In the genomic region with DNA sequence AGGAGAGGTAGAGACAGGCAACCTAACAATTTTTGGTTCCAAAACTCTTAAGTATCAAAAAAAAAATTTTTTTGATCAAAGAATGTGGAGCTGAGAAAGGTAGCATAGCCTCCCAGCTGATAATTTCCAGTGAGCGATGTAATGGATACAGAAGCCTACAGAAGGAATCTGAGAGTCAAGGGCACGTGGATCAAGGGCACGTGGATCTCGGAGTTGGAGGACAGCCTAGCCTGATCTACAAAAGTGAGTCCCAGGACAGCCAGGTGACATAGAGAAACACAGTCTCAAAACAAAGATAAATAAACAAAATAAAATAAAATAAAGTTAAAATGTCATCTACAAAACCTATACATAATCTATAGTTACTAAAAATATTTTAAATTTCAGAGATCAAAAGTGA, we compare ENCODE assay signal across 26 mouse cellular contexts. TPM values are rescaled to one million over a fixed set of nuclear protein-coding genes. Genes with fewer than 3 reads are reported as not detected.
A peak's percentile ranks its signal among the peaks of the same experiment; 100 is the strongest.
DNase-seq lines count a peak whose midpoint lies in the region; ATAC-seq and TF ChIP-seq lines count a peak whose summit lies in the region.
"Had no signal": no experiment of that assay in that cellular context is flagged by ENCODE, and none has a peak within 500 bp of the region (broad histone marks: within the 10 kb centered on the region; RNA-seq: fewer than 3 reads in every experiment).

No protein-coding gene starts in this region.

- TF ChIP-seq RAD21 in CH12.LX (IDR thresholded peaks at IDR 0.05; ENCODE audit: low read depth, low read length), result no peak

- in situ Hi-C loops in CH12.LX (cut with MboI; ENCODE audit: low pct_ligation_motif_present, low pct_unique_long_range_greater_than_20kb, low sequenced_read_pairs), result no loop called here

- dilution Hi-C loops in CH12.LX (cut with MboI; ENCODE audit: extremely low pct_ligation_motif_present, extremely low pct_unique_long_range_greater_than_20kb, low sequenced_read_pairs), result no loop called here

- peaks cover 11% of the 10 kb centered on the region for H3K79me2 ChIP-seq in liver, adult 2 months (ENCODE audit: control insufficient read depth, insufficient read depth, low read length)
- H3K79me2 ChIP-seq in CH12.LX (replicated peaks; ENCODE audit: control insufficient read depth, extremely low read depth, insufficient read depth, poor library complexity, severe bottlenecking), result peaks cover 13% of the 10 kb centered on the region

- H3K9me3 ChIP-seq in CH12.LX (replicated peaks; ENCODE audit: low read length), result no peaks in the 10 kb centered on the region
- H3K9me3 ChIP-seq in liver, embryonic 12.5 days (replicated peaks), result no peaks in the 10 kb centered on the region
- H3K9me3 ChIP-seq: embryonic facial prominence, embryonic 13.5 days; embryonic facial prominence, embryonic 15.5 days; forebrain, embryonic 10.5 days; forebrain, embryonic 12.5 days; forebrain, embryonic 15.5 days had no signal

- TF ChIP-seq CTCF in liver, adult 2 months (IDR thresholded peaks at IDR 0.05; ENCODE audit: low read depth, low read length), result no peak
- no peak for TF ChIP-seq CTCF in CH12.LX (conservative IDR thresholded peaks at IDR 0.05 in 1 of 2, IDR thresholded peaks at IDR 0.05 in 1 of 2; ENCODE audit: low read depth in 2 of 2, low read length in 2 of 2)

- no peak for TF ChIP-seq POLR2A in liver, adult 2 months (IDR thresholded peaks at IDR 0.05; ENCODE audit: extremely low read depth, insufficient read depth, low read length)
- no peak for TF ChIP-seq POLR2A in CH12.LX (IDR thresholded peaks at IDR 0.05; ENCODE audit: low read depth, low read length)

- H3K4me3 ChIP-seq in liver, adult 2 months (ENCODE audit: insufficient read depth, low read depth, low read length), result no peak overlapping the region
- H3K4me3 ChIP-seq in CH12.LX (replicated peaks in 1 of 3; ENCODE audit: low read depth in 2 of 3, low read length in 2 of 3, poor library complexity in 1 of 3), result no peak overlapping the region
- no peak overlapping the region for H3K4me3 ChIP-seq in liver, embryonic 12.5 days
- H3K4me3 ChIP-seq: embryonic facial prominence, embryonic 13.5 days; embryonic facial prominence, embryonic 15.5 days; erythroblast, embryonic 14.5 days; forebrain, embryonic 10.5 days; forebrain, embryonic 12.5 days; forebrain, embryonic 15.5 days had no signal

- TF ChIP-seq EP300 in CH12.LX (IDR thresholded peaks at IDR 0.05; ENCODE audit: low read length), result no peak

- no peak overlapping the region for H3K27ac ChIP-seq in liver, adult 2 months (replicated peaks; ENCODE audit: insufficient read depth, low read depth, low read length)
- H3K27ac ChIP-seq in CH12.LX (ENCODE audit: insufficient read depth, low read depth), result no peak overlapping the region
- H3K27ac ChIP-seq in liver, embryonic 12.5 days, result peak overlapping the region; percentile 69
- H3K27ac ChIP-seq: embryonic facial prominence, embryonic 13.5 days; embryonic facial prominence, embryonic 15.5 days; forebrain, embryonic 10.5 days; forebrain, embryonic 12.5 days; forebrain, embryonic 15.5 days had no signal

- no peaks in the 10 kb centered on the region for H3K27me3 ChIP-seq in liver, adult 2 months (ENCODE audit: control insufficient read depth, insufficient read depth, low read length)
- no peaks in the 10 kb centered on the region for H3K27me3 ChIP-seq in CH12.LX (replicated peaks)
- H3K27me3 ChIP-seq in liver, embryonic 12.5 days (replicated peaks), result no peaks in the 10 kb centered on the region
- H3K27me3 ChIP-seq: embryonic facial prominence, embryonic 13.5 days; embryonic facial prominence, embryonic 15.5 days; forebrain, embryonic 12.5 days; forebrain, embryonic 15.5 days; Patski had no signal

- DNase-seq in liver, adult 2 months (ENCODE audit: extremely low read depth, low read depth, low spot score), result peak; percentile 25
- DNase-seq in liver (no peak), CH12.LX (ENCODE audit: extremely low read depth) (no peak)
- no peak for DNase-seq in cerebellum, postnatal 4 days (ENCODE audit: low spot score in 2 of 2)
- DNase-seq: adrenal gland, adult 8-10 months; adrenal gland, postnatal 14 days; adrenal gland, postnatal 36 days; B cell, adult 2 months; cerebellum, adult 11-12 months; cerebellum, adult 2 months; cerebellum, adult 9-10 months; cerebellum, postnatal 25 days; forebrain, postnatal 0 days had no signal

- no peak overlapping the region for H3K9ac ChIP-seq in liver, adult 2 months (ENCODE audit: low read depth, low read length)
- peak overlapping the region; percentile 44; the same call in 1 of the 2 replicates for H3K9ac ChIP-seq in CH12.LX (ENCODE audit: insufficient read depth, low read depth)
- no peak overlapping the region for H3K9ac ChIP-seq in liver, embryonic 12.5 days
- H3K9ac ChIP-seq: embryonic facial prominence, embryonic 13.5 days; embryonic facial prominence, embryonic 15.5 days; forebrain, embryonic 12.5 days; forebrain, embryonic 15.5 days; forebrain, postnatal 0 days had no signal

- H3K36me3 ChIP-seq in liver, adult 2 months (ENCODE audit: control insufficient read depth, insufficient read depth, low read length), result peaks cover 3% of the 10 kb centered on the region
- H3K36me3 ChIP-seq in CH12.LX (replicated peaks in 1 of 2; ENCODE audit: control insufficient read depth in 1 of 2, insufficient read depth in 1 of 2, low read length in 1 of 2), result peaks cover 3 to 11% of the 10 kb centered on the region in 2 experiments
- H3K36me3 ChIP-seq in liver, embryonic 12.5 days, result no peaks in the 10 kb centered on the region
- H3K36me3 ChIP-seq: embryonic facial prominence, embryonic 13.5 days; embryonic facial prominence, embryonic 15.5 days; forebrain, embryonic 10.5 days; forebrain, embryonic 12.5 days; forebrain, embryonic 15.5 days had no signal

- H3K4me2 ChIP-seq in CH12.LX (ENCODE audit: insufficient read depth, low read depth, poor library complexity, severe bottlenecking), result peak overlapping the region; percentile 78
- H3K4me2 ChIP-seq in liver, embryonic 12.5 days, result peak overlapping the region; percentile 31
- H3K4me2 ChIP-seq: embryonic facial prominence, embryonic 13.5 days; embryonic facial prominence, embryonic 15.5 days; forebrain, embryonic 12.5 days; forebrain, embryonic 15.5 days had no signal

- WGBS in liver, adult 2 months, result 80% methylated on average over 4 of the region's 4 CpGs
- 75% methylated on average over 4 of the region's 4 CpGs for WGBS in liver, embryonic 12.5 days (ENCODE audit: insufficient replicate concordance)

- H3K4me1 ChIP-seq in liver, adult 2 months (ENCODE audit: control insufficient read depth, insufficient read depth, low read length), result no peaks in the 10 kb centered on the region
- H3K4me1 ChIP-seq in CH12.LX (ENCODE audit: control insufficient read depth in 1 of 2, insufficient read depth in 2 of 2), result peaks cover 9 to 38% of the 10 kb centered on the region in 2 experiments
- H3K4me1 ChIP-seq in liver, embryonic 12.5 days, result peaks cover 40% of the 10 kb centered on the region
- H3K4me1 ChIP-seq: embryonic facial prominence, embryonic 13.5 days; embryonic facial prominence, embryonic 15.5 days; forebrain, embryonic 10.5 days; forebrain, embryonic 12.5 days; forebrain, embryonic 15.5 days had no signal

- ATAC-seq in liver, embryonic 12.5 days, result no peak
- ATAC-seq: activated CD4-positive, CD25-positive, alpha-beta regulatory T cell, adult 4 months; CD4-positive, CD25-positive, alpha-beta regulatory T cell, adult 4 months; forebrain, embryonic 15.5 days; forebrain, postnatal 0 days; Patski had no signal

TF ChIP-seq in CH12.LX, 34 proteins besides CTCF, POLR2A, EP300 and RAD21:
- TF ChIP-seq USF2 (conservative IDR thresholded peaks at IDR 0.05; ENCODE audit: low read depth, low read length), result no peak
- TF ChIP-seq CHD2 (IDR thresholded peaks at IDR 0.05; ENCODE audit: low read length), result no peak
- peak; percentile 64; the same call in 1 of the 2 replicates for TF ChIP-seq MYC (IDR thresholded peaks at IDR 0.05; ENCODE audit: low read depth, low read length)
- TF ChIP-seq GABPA (IDR thresholded peaks at IDR 0.05; ENCODE audit: insufficient replicate concordance, low read depth, low read length), result no peak
- peak; percentile 61; the same call in 1 of the 2 replicates for TF ChIP-seq MAX (IDR thresholded peaks at IDR 0.05; ENCODE audit: low read length)
- TF ChIP-seq MXI1 (IDR thresholded peaks at IDR 0.05; ENCODE audit: low read depth, low read length), result 0 out of 2 replicates have a peak, but pooled peaks have one; percentile 45

RNA-seq across cellular contexts. Expression of a gene that starts 18.7 kb away (rescaled TPM):
- total RNA-seq in liver, adult 2 months (2014; rRNA removed), result 12.3 and 20.7 TPM in 2 replicates
- 2.9 and 3.6 TPM in 2 replicates for polyA plus RNA-seq in liver, adult 2 months (2012; rRNA removed)
- total RNA-seq in CH12.LX (2012; rRNA removed), result 20.1 and 23.7 TPM in 2 replicates
- 21.8 and 24.2 TPM in 2 replicates for total RNA-seq in CH12.LX (2014; rRNA removed)
- polyA plus RNA-seq in CH12.LX (2012; ENCODE audit: insufficient read length, low read depth), result 22.5 and 26.6 TPM in 2 replicates
- 1.9 and 2.0 TPM in 2 replicates for polyA plus RNA-seq in liver, embryonic 12.5 days (2016; fragmentation: Nextera tagmentation; extraction: Ambion mirVana)

RNA-seq across cellular contexts. Expression of a gene that starts 56.0 kb away (rescaled TPM):
- not detected in 2 replicates for total RNA-seq in liver, adult 2 months (2014; rRNA removed)
- polyA plus RNA-seq in liver, adult 2 months (2012; rRNA removed), result not detected in 2 replicates
- total RNA-seq in CH12.LX (2012; rRNA removed), result 0.81 and 0.84 TPM in 2 replicates
- total RNA-seq in CH12.LX (2014; rRNA removed), result 0.83 and 0.90 TPM in 2 replicates
- polyA plus RNA-seq in CH12.LX (2012; ENCODE audit: insufficient read length, low read depth), result 0.52 and 0.56 TPM in 2 replicates
- polyA plus RNA-seq in liver, embryonic 12.5 days (2016; fragmentation: Nextera tagmentation; extraction: Ambion mirVana), result not detected in 2 replicates
- total RNA-seq: adrenal gland, adult 18-20 months; adrenal gland, adult 8-10 months; adrenal gland, postnatal 14 days; adrenal gland, postnatal 36 days; common myeloid progenitor, adult 5-6 weeks; forebrain, postnatal 0 days had no signal
- polyA plus RNA-seq: activated CD4-positive, CD25-positive, alpha-beta regulatory T cell, adult 4 months; CD4-positive, CD25-positive, alpha-beta regulatory T cell, adult 4 months; cerebellum, adult 2 months; embryonic facial prominence, embryonic 11.5 days; embryonic facial prominence, embryonic 13.5 days; erythroblast, embryonic 14.5 days; forebrain, embryonic 10.5 days; forebrain, postnatal 0 days had no signal
